ENCODE assay signal across 22 mouse cellular contexts in genomic region chr2:152193346-152193710, GRCm38 (mm10). TPM values are rescaled to one million over a fixed set of nuclear protein-coding genes. Genes with fewer than 3 reads are reported as not detected.
DNase-seq lines count a peak whose midpoint lies in the region; TF ChIP-seq lines count a peak whose summit lies in the region.
"Had no signal": no experiment of that assay in that cellular context is flagged by ENCODE, and none has a peak within 500 bp of the region (broad histone marks: within the 10 kb centered on the region; RNA-seq: fewer than 3 reads in every experiment).

No protein-coding gene starts in this region.

- H3K9ac ChIP-seq in ES-E14 (ENCODE audit: insufficient read depth, low read depth, low read length, poor library complexity, severe bottlenecking): no peak overlapping the region
- H3K9ac ChIP-seq: embryonic facial prominence, embryonic 13.5 days; embryonic facial prominence, embryonic 15.5 days; forebrain, embryonic 12.5 days had no signal

- H3K4me1 ChIP-seq in ES-E14 (ENCODE audit: control insufficient read depth in 2 of 2, insufficient read depth in 2 of 2, low read length in 2 of 2, poor library complexity in 1 of 2): peaks cover 4 to 20% of the 10 kb centered on the region in 2 experiments; a peak in 3 of 4 replicates
- H3K4me1 ChIP-seq: embryonic facial prominence, embryonic 15.5 days had no signal

- no peaks in the 10 kb centered on the region for H3K36me3 ChIP-seq in ES-E14 (ENCODE audit: control insufficient read depth, insufficient read depth, low read length, poor library complexity, severe bottlenecking)
- H3K36me3 ChIP-seq: embryonic facial prominence, embryonic 13.5 days; embryonic facial prominence, embryonic 15.5 days; forebrain, embryonic 10.5 days; forebrain, embryonic 12.5 days had no signal

- H3K9me3 ChIP-seq in ES-E14 (ENCODE audit: control insufficient read depth, insufficient read depth, low read depth, low read length): no peaks in the 10 kb centered on the region
- H3K9me3 ChIP-seq: embryonic facial prominence, embryonic 13.5 days; embryonic facial prominence, embryonic 15.5 days; forebrain, embryonic 10.5 days; forebrain, embryonic 12.5 days had no signal

- DNase-seq in heart, adult 11 months: peak; percentile 88
- no peak for DNase-seq in heart, adult 8-10 months (ENCODE audit: low spot score)
- DNase-seq in ES-E14 (ENCODE audit: low read depth, low spot score) (no peak), ZHBTc4 (ENCODE audit: low read depth, low spot score) (peak; percentile 34)
- DNase-seq in urinary bladder, postnatal 14 days (ENCODE audit: low spot score): no peak
- DNase-seq in right cerebral cortex, postnatal 10 days (ENCODE audit: low spot score in 2 of 2): no peak
- DNase-seq: adrenal gland, adult 2 months; adrenal gland, postnatal 10 days; adrenal gland, postnatal 25 days; cerebellum, adult 11 months; cerebellum, adult 18-20 months; cerebellum, adult 8-10 months; cerebellum, adult 9-11 months; cerebellum, postnatal 14 days; cerebellum, postnatal 36 days; embryo, embryonic 11 days had no signal

- no peak overlapping the region for H3K4me3 ChIP-seq in ES-E14 (ENCODE audit: insufficient read depth in 1 of 2, low read depth in 1 of 2, low read length in 2 of 2, poor library complexity in 1 of 2, severe bottlenecking in 1 of 2)
- H3K4me3 ChIP-seq: embryonic facial prominence, embryonic 13.5 days; embryonic facial prominence, embryonic 15.5 days; erythroblast, embryonic 14.5 days; forebrain, embryonic 10.5 days; forebrain, embryonic 12.5 days had no signal

- in situ Hi-C loops in ES-E14 (cut with MboI; ENCODE audit: low sequenced_read_pairs in 2 of 2, unreplicated experiment in 2 of 2): no loop called here

- H3K27ac ChIP-seq in ES-E14 (ENCODE audit: insufficient read depth, low read depth, low read length, poor library complexity, severe bottlenecking): peak overlapping the region; percentile 48; the same call in 1 of the 2 replicates
- H3K27ac ChIP-seq: embryonic facial prominence, embryonic 13.5 days; embryonic facial prominence, embryonic 15.5 days; forebrain, embryonic 10.5 days; forebrain, embryonic 12.5 days had no signal

TF ChIP-seq in ES-E14, 5 proteins besides CTCF, POLR2A, EP300 and RAD21:
- TF ChIP-seq MAFK (IDR thresholded peaks at IDR 0.05; ENCODE audit: insufficient read depth, low read depth, low read length): no peak
- no peak for TF ChIP-seq ZC3H11A (IDR thresholded peaks at IDR 0.05; ENCODE audit: borderline replicate concordance, low read depth, low read length)
- TF ChIP-seq HCFC1 (IDR thresholded peaks at IDR 0.05; ENCODE audit: borderline replicate concordance, insufficient read depth, low read length): no peak
- TF ChIP-seq ZNF384 (IDR thresholded peaks at IDR 0.05; ENCODE audit: low read depth, low read length): no peak

RNA-seq across cellular contexts. Expression of gene Csnk2a1, which starts 33.3 kb away (rescaled TPM):
- total RNA-seq in heart, adult 8-10 months (2022): 100 to 1,000 TPM in 2 of 4 experiments, 10 to 100 TPM in 2; 92.9 to 115 (median 101) TPM
- 116 and 134 TPM in 2 replicates for total RNA-seq in ES-E14 (2012; rRNA removed)

RNA-seq across cellular contexts. Expression of gene Tcf15, which starts 50.0 kb away (rescaled TPM):
- total RNA-seq in heart, adult 8-10 months (2022): 10 to 100 TPM; 21.1 to 47.5 (median 28.5) TPM
- total RNA-seq in ES-E14 (2012; rRNA removed): 22.4 and 54.6 TPM in 2 replicates
- total RNA-seq: MEL had no signal

Comparison
In these comparisons a context has a peak if more than half of its experiments do, and no peak if none do; other contexts are left out.
1. DNase-seq: peak in heart, adult 11 months (single experiment) and ZHBTc4 (single experiment); none in heart, adult 8-10 months (single experiment), ES-E14 (single experiment), urinary bladder, postnatal 14 days (single experiment) and right cerebral cortex, postnatal 10 days (0 of 2).